Mouse (Mus musculus) B cell, adult 2 months (primary cell): ENCODE data around the gene Sirt1.
"Not testable (repeated sequence)": the region's sequence is repeated elsewhere in the genome, so short reads cannot be mapped to it uniquely, and the experiment has no call there.

Source experiments
- DNase-seq, 2 experiments: peaks; one replicate each; pipeline ENCODE4 v3.0.0; 2022

Sirt1 gene

DNA sequence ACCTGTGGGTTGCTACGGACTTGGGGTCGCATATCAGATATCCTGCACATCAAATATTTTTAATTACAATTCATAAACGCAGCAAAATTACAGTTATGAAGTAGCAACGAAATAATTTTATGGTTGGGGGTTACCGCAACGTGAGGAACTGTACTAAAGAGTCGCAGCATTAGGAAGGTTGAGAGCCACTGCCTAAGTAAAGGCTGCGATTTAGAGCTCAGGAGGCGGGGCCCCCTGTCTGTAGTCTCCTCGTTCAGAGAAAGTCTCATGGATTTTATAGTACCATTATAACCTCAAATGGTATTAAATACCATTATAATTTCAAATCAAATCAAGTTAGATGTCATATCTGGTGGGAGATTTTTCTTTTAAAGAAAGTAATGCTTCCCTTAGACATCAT is 5.5 kb upstream of the Sirt1 start:
- DNase-seq, result no peak

DNA sequence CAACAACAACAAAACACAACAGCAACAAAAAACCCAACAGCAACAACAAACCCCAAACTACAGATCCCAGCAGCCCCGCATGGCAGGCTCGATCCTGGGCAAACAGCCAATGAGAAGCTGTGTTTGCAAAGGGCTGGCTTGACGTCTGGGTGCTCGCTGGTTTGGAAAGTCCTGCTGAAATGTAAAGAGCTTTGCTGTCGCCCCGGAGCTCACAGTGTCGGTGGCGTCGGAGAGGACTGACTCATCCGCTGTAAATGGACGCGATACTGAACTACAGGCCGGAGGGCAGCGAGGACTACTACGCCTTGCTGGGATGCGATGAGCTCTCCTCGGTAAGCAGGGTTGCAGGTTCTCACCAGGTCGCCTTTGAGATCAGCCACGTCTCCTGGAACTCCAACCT is 4.9 kb upstream of the Sirt1 start:
- peak; percentile 66 to 70 for DNase-seq

DNA sequence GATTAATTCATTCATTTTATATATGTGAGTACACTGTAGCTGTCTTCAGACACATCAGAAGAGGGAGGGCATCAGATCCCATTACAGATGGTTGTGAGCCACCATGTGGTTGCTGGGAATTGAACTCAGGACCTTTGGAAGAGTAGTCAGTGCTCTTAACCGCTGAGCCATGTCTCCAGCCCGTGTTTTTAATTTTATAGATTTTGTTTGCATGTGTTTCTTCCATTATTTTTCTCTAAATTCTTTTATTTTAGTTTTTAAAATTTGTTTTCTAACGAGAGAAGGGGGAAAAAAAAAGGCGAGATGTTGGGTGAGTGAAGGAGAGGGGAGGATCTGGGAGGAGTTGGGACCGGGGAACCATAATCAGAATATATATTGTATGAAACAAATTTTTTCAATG is 4.4 kb upstream of the Sirt1 start:
- not testable (repeated sequence) for DNase-seq

DNA sequence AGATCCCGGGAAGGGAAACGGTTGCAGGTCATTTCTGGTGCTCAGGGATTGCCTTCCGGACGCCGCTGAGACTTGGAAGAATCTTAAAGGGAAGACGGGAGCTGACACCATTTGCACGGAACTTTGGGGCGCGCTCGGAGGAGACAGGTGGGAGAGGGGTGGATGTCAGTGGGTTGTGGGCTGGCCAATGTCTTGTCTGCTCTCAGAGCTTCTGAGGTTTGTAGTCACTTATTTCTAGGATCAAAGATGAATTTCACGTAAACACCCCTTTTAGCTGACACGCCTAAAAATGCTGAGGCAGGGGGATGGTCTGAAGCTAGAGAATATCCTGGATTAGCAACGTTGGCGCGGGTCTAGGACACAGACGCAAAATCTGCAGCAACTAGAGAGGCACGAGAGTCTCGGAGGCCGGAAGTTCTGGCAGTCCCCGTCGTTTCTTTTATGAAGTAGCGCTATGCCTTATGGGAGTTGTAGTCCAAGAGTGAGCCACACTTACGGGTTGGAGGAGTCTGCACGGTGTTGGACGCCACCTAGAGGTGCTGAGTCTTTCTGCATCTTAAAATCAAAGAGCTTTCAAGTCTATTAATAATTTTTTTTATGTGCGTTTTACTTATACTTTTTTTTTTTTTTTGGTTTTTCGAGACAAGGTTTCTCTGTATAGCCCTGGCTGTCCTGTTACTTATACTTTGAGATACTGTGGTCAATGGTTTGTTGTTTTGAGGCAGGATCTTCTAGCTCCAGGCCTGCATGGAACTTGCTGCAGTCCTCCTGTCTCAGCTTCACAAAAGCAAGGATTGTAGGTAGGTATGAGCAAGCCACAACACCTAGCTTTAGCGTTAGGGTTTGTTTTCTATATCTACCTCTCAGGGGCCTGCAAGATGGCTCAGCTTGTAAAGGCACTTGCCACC is 1.1 kb upstream of the Sirt1 start, which contains the start of gene Dnajc12:
Gene Dnajc12 (plus strand): TSS at position 72 of the 908 bp plus-strand sequence.
- peak; percentile 81 to 87 for DNase-seq

DNA sequence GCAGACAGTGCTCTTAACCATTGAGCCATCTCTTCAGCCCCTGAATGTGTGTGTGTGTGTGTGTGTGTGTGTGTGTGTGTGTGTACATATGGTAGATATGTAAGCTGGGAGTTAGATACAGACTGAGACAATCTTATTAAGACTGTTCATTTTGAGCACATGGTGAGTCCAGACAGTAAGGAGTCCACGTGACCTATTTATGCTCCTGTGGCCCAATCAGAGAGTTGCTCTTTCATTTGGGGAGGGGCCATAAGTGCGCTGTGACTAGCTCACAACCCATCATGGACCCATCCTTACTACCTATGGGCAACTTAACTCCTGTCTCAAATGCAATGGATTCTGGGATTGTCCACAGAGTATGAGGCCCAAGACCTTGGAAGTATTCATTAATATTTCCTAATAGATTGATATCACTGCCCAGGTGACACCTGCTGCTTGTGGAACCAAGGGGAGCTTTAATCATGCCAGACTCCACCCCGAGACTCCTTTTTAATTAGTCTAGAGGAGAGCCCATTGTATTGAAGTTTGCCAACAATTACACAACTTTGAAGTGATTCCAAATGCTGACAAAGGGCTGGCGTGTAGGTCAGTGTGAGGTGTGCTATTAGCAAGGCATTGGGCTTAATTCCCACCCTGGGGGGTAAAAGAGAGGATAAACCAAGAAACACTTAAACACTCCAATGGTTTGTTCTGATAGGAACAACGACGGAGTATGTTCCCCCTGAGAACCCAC is 2.4 kb downstream of the Sirt1 start:
- DNase-seq, result no peak

DNA sequence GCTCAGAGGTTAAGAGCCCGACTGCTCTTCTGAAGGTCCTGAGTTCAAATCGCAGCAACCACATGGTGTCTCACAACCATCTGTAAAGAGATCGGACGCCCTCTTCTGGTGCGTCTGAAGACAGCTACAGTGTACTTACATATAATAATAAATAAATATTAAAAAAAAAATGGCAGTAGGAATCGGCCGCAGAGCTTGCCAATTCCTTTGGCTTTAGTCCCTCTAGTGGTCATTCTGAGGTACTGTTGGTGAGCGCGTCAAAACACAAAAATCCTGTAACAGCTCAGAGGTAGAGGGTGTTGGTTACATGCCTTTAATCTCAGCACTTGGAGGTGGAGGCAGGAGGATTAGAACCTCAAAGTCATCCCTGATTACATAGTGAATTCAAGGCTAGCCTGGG is 4.0 kb downstream of the Sirt1 start:
- peak; percentile 70 to 74 for DNase-seq

DNA sequence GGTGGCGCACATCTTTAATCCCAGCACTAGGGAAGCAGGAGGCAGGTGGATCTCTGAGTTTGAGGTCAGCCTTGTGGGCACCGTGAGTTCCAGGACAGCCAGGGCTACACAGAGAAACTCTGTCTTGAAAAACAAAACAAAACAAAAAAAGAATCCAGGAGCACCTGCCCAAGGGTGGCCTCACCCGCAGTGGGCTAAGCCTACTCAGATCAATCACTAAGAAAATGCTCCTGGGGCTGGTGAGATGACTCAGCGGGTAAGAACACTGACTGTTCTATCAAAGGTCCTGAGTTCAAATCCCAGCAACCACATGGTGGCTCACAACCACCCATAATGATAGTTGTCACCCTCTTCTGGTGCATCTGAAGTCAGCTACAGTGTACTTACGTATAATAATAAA is 5.2 kb downstream of the Sirt1 start:
- no peak for DNase-seq

DNA sequence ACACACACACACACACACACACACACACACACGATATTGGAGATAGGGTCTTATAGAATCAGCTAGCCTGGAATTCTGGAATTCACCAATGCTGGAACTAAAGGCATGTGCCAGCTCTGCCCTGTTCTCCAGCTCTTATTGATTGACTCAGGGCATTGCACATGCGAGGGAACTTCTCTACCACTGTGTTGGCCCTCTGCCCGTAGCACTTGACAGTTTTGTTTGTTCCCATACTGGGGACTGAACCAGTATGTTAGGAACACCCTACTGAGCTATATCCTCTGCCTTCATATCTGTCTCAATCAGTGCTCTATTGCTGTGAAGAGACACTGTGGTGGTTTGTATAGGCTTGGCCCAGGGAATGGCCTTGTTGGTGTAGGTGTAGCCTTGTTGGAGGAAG is 13.5 kb downstream of the Sirt1 start:
- DNase-seq, result no peak

DNA sequence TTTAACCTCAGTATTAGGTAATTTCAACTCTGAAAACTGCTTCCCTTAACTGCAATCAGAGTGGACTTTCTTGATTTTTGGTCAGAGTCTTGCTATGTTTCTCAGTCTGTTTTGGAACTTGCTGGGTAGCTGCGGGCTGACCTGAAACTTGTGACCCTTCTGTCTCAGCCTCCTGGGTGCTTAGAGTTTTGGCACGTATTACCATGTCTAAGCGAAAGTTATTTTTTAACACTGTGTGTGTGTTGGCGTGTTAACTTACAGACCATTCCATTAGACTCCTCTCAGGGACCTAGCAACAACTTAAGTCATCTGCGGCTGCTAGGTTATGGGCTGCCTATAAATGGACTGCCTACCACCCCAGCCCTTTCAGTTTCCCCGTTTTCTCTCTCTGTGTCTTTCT is 14.1 kb downstream of the Sirt1 start:
- DNase-seq, result no peak

DNA sequence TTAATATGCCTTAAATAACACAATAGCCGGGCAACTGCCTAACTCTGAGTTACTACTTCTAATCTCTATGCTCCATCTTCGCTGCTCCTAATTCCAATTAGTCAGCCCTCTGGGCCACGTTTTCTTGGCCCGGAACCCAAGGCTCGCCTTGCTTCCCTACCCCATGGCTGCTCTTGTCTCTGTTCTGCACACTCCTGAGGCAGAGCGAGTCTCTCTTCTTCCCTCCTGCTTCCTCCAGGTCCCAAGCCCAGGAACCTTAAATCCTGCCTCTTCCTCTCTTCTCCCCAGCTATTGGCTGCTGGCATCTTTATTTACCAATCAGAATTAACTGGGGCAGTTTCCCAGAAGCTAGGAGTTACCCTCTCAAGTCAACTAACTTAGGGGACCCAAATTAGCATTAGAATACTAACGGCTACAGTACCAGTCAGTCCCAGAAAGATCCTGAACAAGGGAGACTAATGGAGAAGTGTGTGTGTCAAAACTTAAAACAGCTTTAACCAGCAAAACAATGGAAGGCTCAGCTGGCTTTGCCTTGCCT is 15.5 kb downstream of the Sirt1 start:
- no peak for DNase-seq

DNA sequence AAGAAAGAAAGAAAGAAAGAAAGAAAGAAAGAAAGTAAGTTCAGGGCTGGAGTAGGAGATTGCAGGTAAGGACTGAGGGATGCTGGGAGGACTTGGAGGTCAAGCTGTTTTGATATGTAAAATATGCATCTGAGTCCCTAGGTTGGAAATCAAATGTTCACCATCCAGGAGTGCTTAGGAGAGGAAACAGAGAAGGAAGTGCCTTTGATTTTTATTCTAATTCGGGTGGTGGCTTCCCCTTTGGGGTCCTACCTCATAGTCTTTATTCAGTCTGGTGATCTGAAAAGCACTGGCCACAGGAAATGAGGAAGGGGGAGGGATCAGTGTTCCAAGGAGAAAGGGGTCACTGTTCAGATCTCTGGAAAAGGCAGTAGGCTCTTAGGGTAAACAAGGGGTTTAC is 21.0 kb downstream of the Sirt1 start:
- DNase-seq, result no peak

DNA sequence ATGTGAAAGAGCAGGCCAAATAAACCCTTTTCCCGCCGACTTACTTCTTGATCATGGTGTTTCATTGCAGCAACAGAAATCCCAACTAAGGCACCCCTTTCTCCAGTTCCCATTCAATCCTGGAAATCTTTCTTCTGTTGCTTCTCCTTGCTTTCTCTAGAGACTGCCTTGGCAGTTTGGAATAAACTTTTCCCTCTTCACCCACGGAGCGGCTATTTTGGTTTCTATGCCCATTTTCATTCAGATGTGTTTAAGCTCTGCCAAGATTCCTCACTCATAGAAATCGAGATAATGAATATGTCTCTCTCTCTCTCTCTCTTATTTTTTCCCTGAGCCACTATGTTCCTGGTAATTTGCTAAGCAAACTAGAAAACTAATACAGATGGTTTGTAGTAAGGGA is 29.4 kb downstream of the Sirt1 start:
- DNase-seq, result no peak

DNA sequence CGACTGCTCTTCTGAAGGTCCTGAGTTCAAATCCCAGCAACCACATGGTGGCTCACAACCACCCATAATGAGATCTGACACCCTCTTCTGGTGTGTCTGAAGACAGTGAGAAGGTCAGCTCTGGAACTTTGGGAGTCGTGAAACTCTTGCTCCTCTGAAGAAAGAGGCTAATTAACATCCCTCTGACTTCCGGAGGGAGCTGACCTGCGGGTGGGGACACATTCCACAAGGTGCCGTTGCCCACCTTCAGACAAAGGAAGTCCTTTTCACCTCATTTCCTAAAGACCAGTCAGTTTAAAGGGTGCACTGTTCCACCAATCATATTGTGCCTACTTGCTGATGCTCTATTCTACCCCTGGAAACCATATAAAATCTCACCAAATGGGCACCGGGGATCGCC is 30.4 kb downstream of the Sirt1 start:
- not testable (repeated sequence) for DNase-seq

DNA sequence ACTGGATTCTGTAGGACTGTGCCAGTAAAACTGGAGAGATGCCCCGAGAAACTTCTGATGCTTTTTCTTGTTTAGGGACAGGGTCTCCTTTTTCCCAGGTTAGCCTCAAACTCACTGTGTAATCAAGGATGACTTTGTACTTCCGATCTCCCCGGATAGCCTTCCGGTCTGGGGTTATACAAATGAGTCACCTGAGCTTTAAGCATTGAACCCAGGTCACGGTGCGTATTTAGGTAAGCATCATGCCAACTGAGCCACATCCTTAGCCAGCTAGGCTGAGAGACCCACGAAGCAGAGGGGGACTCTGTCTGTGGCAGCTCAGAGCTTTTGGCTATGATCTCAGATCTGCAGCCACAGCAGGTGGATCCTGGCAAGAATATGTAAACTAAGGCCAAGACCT is 30.8 kb downstream of the Sirt1 start:
- no peak for DNase-seq

DNA sequence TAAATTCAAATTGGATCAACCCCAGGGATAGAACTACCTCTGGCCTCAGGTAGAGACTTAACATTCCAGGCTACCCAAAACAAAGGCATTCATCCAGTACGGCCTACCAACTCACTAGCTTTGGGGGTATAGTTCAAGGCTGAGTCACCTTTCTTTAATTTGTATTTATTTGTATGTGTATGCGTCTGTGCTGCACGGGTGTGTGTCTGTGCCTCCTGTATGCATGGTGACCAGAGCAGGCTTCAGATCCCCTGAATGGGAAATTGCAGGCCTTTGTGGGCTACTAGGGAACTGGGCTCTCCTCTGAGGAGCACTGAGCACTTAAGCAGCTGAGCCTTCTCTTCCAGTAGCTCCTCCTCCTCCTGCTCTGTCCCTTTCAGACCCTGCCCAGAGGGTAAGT is 33.2 kb downstream of the Sirt1 start:
- DNase-seq, result no peak

DNA sequence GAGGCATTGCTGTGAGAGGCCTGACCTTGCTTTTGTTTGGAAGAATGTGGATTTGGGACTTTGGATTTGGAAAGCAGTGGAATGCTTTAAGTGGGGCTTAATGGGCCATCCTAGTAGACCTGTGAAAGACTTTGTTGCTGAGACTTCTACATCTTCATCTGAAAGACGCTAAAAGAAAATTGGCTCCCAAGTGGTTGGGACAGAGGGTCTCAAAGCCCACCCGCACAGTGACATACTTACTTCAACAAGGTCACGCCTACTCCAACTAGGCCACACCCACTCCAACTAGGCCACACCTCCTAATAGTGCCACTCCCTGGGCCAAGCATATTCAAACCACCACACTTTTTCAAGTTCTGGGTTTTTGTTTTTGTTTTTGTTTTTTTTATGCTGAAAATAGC is 36.8 kb downstream of the Sirt1 start:
- DNase-seq, result no peak

DNA sequence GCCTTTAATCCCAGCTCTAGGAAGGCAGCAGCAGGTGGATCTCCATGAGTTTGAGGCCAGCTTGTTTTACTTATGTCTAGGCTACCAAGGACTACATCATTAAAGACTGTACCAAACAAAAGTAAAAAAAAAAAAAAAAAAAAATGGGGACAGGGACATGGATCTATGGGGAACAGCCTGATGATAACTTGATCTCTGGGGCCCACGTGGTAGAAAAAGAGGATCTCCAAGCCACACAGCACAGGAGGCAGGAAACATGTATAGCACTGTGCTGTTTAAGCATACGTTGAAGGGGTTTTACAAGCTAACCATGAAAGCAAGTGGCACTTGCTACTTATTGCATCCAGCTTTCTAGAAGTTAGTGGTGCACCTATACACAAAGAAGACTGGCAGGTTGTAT is 40.2 kb downstream of the Sirt1 start:
- no peak for DNase-seq

DNA sequence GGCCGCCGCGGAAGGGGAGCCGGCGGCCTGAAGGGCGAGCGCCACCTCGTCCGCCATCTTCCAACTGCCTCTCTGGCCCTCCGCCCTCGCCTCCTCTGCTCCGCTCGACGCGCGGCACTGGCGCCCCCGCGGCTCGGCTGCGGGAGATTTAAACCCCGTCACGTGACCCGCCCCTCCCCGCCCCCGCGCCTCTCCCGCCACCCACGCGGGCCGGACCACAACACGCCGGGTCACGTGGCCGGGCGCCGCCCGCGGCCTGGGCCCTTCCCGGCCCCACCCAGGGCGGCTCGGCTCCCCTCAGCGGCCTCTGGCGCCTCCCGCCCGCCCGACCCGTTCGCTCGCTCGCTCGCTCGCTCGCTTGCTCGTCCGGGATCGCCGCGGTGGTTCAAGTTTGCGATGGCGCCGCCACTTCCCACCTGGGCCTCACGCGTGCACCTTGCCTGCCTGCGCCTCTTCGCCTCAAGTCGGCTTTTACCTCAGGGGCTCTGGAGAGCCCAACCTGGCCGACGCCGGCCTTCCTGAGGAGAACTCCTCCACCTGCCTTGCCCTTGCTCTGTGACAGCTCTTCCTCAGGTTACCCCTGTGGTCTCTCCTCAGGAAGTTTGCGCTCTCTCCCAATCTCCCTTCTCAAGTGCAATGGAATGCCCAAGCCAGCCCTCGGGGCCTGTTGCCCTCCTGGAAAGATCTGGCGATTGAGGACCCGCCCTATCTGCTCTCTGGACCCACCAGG is 42.4 kb downstream of the Sirt1 start:
- DNase-seq, result peak; percentile 87

DNA sequence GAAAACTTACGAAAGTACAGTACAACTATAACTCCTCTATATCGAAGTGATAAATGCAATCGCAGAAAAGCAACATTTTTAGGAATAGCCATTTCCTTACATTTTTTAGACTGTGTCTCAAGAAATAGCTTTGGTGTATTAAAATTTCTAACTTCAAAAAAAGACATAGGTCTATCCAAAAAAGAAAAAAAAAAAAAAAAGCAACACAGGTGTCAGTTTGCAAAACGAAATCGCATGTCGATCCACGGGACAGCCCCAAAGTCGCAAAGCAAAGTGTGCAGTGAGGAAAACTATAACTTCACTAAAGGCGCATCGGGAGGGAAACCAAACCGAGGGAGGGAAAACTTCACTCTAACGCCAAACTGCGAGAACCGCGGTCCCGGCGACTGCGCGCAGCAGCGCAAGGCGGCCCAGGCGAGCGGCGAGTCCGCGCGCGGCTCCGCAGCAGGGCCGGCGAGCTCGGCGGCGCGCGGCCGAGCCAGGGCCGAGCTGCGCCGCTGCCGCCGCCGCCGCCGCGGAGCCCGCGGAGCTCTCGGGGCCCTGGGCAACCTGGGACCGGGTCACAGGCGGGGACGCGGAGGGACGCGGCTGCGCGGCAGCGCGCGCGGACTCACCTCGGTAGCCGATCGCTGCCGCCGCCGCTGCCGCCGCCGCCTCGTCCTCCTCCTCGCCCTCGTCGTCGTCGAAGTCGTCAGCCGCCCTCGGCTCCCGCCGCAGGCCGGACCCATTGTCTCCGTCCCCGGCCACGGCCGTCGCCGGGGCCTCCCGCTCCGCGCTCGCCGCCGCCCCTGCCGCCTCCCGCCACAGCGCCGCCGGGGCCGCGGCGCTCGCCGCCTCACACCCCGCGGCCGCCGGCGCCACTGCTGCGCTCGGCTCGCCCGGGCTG is 43.3 kb downstream of the Sirt1 start:
- DNase-seq, result peak; percentile 63 to 71

DNA sequence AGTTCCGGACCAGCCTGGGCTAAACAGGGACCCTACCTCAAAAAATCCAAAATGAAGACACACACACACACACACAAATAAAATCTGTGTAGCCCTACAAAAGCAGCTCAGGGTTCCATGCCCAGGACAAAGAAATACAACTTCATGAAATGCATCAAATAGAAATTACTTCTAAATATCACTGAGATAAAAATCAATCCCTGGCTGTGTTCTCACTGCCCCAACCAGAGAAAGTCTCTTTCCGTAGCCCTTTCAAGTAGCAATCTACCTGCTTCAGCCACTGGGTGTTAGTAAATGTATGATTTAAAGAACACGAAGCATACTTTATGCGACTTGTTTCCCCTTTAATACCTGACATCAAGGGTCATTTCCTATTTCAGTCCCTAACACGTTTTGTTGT is 44.2 kb downstream of the Sirt1 start:
- DNase-seq, result no peak

DNA sequence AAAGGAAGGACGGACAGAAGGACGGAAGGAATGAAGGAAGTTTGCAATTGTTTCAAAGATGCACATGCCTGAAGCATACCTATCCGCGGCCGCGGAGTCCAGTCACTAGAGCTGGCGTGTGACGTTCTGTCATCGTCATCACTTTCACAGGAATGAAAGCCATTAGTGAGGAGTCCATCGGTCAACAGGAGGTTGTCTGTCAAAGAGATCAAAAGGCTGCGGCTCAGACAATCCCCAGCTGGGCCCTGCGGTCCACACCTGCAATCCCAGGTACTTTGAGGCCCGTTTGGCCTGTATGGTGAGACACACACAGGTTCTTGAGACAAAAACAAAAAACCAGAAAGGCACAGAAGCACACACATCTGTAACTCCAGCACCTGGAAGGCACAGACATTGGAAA is 44.6 kb downstream of the Sirt1 start:
- no peak for DNase-seq

DNA sequence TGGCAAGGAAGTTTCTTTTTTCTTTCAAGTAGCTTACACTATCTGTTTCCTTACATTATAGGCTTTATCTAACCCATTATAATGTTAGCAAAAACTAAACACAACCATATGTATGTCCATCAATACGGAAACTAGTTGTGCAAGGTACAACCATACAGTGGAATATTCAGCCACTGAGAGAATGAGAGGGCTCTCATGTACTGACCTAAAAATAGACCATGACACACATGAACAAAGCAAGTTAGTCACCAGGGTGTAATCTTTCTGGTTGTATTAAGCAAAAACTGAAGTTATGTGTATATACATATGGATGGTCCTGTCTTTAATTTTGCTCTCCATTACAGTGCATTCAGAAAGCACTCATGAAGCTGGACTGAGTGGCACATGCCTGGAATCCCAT is 54.4 kb downstream of the Sirt1 start:
- DNase-seq, result no peak
